Mouse (Mus musculus): Measurements from ENCODE around the gene Ccdc125. TPM values are rescaled to one million over a fixed set of nuclear protein-coding genes. Genes with fewer than 3 reads are reported as not detected.
A peak's percentile ranks its signal among the peaks of the same experiment; 100 is the strongest.

Ccdc125 gene
- total and polyA plus RNA-seq, 2 experiments: 2.2 to 4.0 TPM

GRCm38 (mm10) chr13:100698866-100699265 is 29.3 kb downstream of the Ccdc125 start:
- Histone ChIP-seq H3K4me3 (ENCODE audit: insufficient read depth, low read depth, low read length) (no peak overlapping the region), H3K27me3 (ENCODE audit: control insufficient read depth, insufficient read depth, low read length) (no peaks in the 10 kb centered on the region), H3K79me2 (ENCODE audit: control insufficient read depth, insufficient read depth, low read length) (no peaks in the 10 kb centered on the region), H3K36me3 (ENCODE audit: control insufficient read depth, insufficient read depth, low read length) (peaks cover 44% of the 10 kb centered on the region), H3K9ac (ENCODE audit: low read depth, low read length) (no peak overlapping the region), H3K4me1 (ENCODE audit: control insufficient read depth, insufficient read depth, low read length) (no peaks in the 10 kb centered on the region), H3K27ac (replicated peaks; ENCODE audit: insufficient read depth, low read depth, low read length) (no peak overlapping the region)
- no peak for DNase-seq (ENCODE audit: extremely low read depth, low read depth, low spot score)
- TF ChIP-seq POLR2A (IDR thresholded peaks at IDR 0.05; ENCODE audit: extremely low read depth, insufficient read depth, low read length) (no peak), CTCF (IDR thresholded peaks at IDR 0.05; ENCODE audit: low read depth, low read length) (no peak)
- 96% methylated on average over 10 of the region's 10 CpGs for WGBS

GRCm38 (mm10) chr13:100703468-100703867 is 34.0 kb downstream of the Ccdc125 start:
- 39% methylated on average over 2 of the region's 2 CpGs for WGBS
- DNase-seq (ENCODE audit: extremely low read depth, low read depth, low spot score): peak; percentile 69
- Histone ChIP-seq H3K27me3 (ENCODE audit: control insufficient read depth, insufficient read depth, low read length) (no peaks in the 10 kb centered on the region), H3K27ac (replicated peaks; ENCODE audit: insufficient read depth, low read depth, low read length) (no peak overlapping the region), H3K36me3 (ENCODE audit: control insufficient read depth, insufficient read depth, low read length) (peaks cover 46% of the 10 kb centered on the region), H3K9ac (ENCODE audit: low read depth, low read length) (no peak overlapping the region), H3K79me2 (ENCODE audit: control insufficient read depth, insufficient read depth, low read length) (no peaks in the 10 kb centered on the region), H3K4me3 (ENCODE audit: insufficient read depth, low read depth, low read length) (no peak overlapping the region), H3K4me1 (ENCODE audit: control insufficient read depth, insufficient read depth, low read length) (no peaks in the 10 kb centered on the region)
- TF ChIP-seq CTCF (IDR thresholded peaks at IDR 0.05; ENCODE audit: low read depth, low read length) (peak; percentile 28; the same call in 1 of the 2 replicates), POLR2A (IDR thresholded peaks at IDR 0.05; ENCODE audit: extremely low read depth, insufficient read depth, low read length) (no peak)

GRCm38 (mm10) chr13:100706206-100706605 is 36.7 kb downstream of the Ccdc125 start:
- peaks cover 58% of the 10 kb centered on the region for H3K36me3 ChIP-seq (ENCODE audit: control insufficient read depth, insufficient read depth, low read length)

GRCm38 (mm10) chr13:100715467-100715866 is 46.0 kb downstream of the Ccdc125 start:
- TF ChIP-seq POLR2A (IDR thresholded peaks at IDR 0.05; ENCODE audit: extremely low read depth, insufficient read depth, low read length) (no peak), CTCF (IDR thresholded peaks at IDR 0.05; ENCODE audit: low read depth, low read length) (no peak)
- Histone ChIP-seq H3K9ac (ENCODE audit: low read depth, low read length) (no peak overlapping the region), H3K27me3 (ENCODE audit: control insufficient read depth, insufficient read depth, low read length) (no peaks in the 10 kb centered on the region), H3K36me3 (ENCODE audit: control insufficient read depth, insufficient read depth, low read length) (peaks cover 58% of the 10 kb centered on the region), H3K4me3 (ENCODE audit: insufficient read depth, low read depth, low read length) (no peak overlapping the region), H3K4me1 (ENCODE audit: control insufficient read depth, insufficient read depth, low read length) (no peaks in the 10 kb centered on the region), H3K27ac (replicated peaks; ENCODE audit: insufficient read depth, low read depth, low read length) (no peak overlapping the region), H3K79me2 (ENCODE audit: control insufficient read depth, insufficient read depth, low read length) (no peaks in the 10 kb centered on the region)
- WGBS: 92% methylated on average over 6 of the region's 6 CpGs
- no peak for DNase-seq (ENCODE audit: extremely low read depth, low read depth, low spot score)

More at GRCm38 (mm10) chr13:100706206-100706605, 36.7 kb downstream of the Ccdc125 start:
- H3K4me1 ChIP-seq (ENCODE audit: control insufficient read depth, insufficient read depth, low read length): no peaks in the 10 kb centered on the region
- no peaks in the 10 kb centered on the region for H3K79me2 ChIP-seq (ENCODE audit: control insufficient read depth, insufficient read depth, low read length)
- no peak for DNase-seq (ENCODE audit: extremely low read depth, low read depth, low spot score)
- no peak overlapping the region for H3K27ac ChIP-seq (replicated peaks; ENCODE audit: insufficient read depth, low read depth, low read length)
- no peak overlapping the region for H3K4me3 ChIP-seq (ENCODE audit: insufficient read depth, low read depth, low read length)
- WGBS: 98% methylated on average over 7 of the region's 7 CpGs
- H3K9ac ChIP-seq (ENCODE audit: low read depth, low read length): no peak overlapping the region
- no peaks in the 10 kb centered on the region for H3K27me3 ChIP-seq (ENCODE audit: control insufficient read depth, insufficient read depth, low read length)
- TF ChIP-seq CTCF (IDR thresholded peaks at IDR 0.05; ENCODE audit: low read depth, low read length): no peak
- no peak for TF ChIP-seq POLR2A (IDR thresholded peaks at IDR 0.05; ENCODE audit: extremely low read depth, insufficient read depth, low read length)

GRCm38 (mm10) chr13:100721656-100722055 is 52.1 kb downstream of the Ccdc125 start:
- no peak overlapping the region for H3K4me3 ChIP-seq (ENCODE audit: insufficient read depth, low read depth, low read length)
- no peaks in the 10 kb centered on the region for H3K27me3 ChIP-seq (ENCODE audit: control insufficient read depth, insufficient read depth, low read length)
- TF ChIP-seq POLR2A (IDR thresholded peaks at IDR 0.05; ENCODE audit: extremely low read depth, insufficient read depth, low read length): no peak
- TF ChIP-seq CTCF (IDR thresholded peaks at IDR 0.05; ENCODE audit: low read depth, low read length): no peak
- 91% methylated on average over 5 of the region's 5 CpGs for WGBS
- no peak for DNase-seq (ENCODE audit: extremely low read depth, low read depth, low spot score)
- no peaks in the 10 kb centered on the region for H3K4me1 ChIP-seq (ENCODE audit: control insufficient read depth, insufficient read depth, low read length)
- no peak overlapping the region for H3K27ac ChIP-seq (replicated peaks; ENCODE audit: insufficient read depth, low read depth, low read length)
- peaks cover 26% of the 10 kb centered on the region for H3K36me3 ChIP-seq (ENCODE audit: control insufficient read depth, insufficient read depth, low read length)
- no peak overlapping the region for H3K9ac ChIP-seq (ENCODE audit: low read depth, low read length)
- no peaks in the 10 kb centered on the region; the same call in 1 of the 2 replicates for H3K79me2 ChIP-seq (ENCODE audit: control insufficient read depth, insufficient read depth, low read length)

GRCm38 (mm10) chr13:100724051-100724754 is 54.7 kb downstream of the Ccdc125 start:
- Histone ChIP-seq H3K36me3 (ENCODE audit: control insufficient read depth, insufficient read depth, low read length) (peaks cover 16% of the 10 kb centered on the region), H3K27ac (replicated peaks; ENCODE audit: insufficient read depth, low read depth, low read length) (no peak overlapping the region), H3K27me3 (ENCODE audit: control insufficient read depth, insufficient read depth, low read length) (no peaks in the 10 kb centered on the region), H3K4me3 (ENCODE audit: insufficient read depth, low read depth, low read length) (no peak overlapping the region), H3K9ac (ENCODE audit: low read depth, low read length) (no peak overlapping the region), H3K79me2 (ENCODE audit: control insufficient read depth, insufficient read depth, low read length) (peaks cover 10% of the 10 kb centered on the region; the same call in 1 of the 2 replicates), H3K4me1 (ENCODE audit: control insufficient read depth, insufficient read depth, low read length) (no peaks in the 10 kb centered on the region; the same call in 1 of the 2 replicates)
- WGBS: 91% methylated on average over 7 of the region's 7 CpGs
- DNase-seq (ENCODE audit: extremely low read depth, low read depth, low spot score): no peak
- TF ChIP-seq CTCF (IDR thresholded peaks at IDR 0.05; ENCODE audit: low read depth, low read length) (no peak), POLR2A (IDR thresholded peaks at IDR 0.05; ENCODE audit: extremely low read depth, insufficient read depth, low read length) (no peak)
